Mouse (Mus musculus) frontal cortex, postnatal 14 days (tissue): ENCODE measurements around the gene Nprl2.
"Not testable (repeated sequence)": the region's sequence is repeated elsewhere in the genome, so short reads cannot be mapped to it uniquely, and the experiment has no call there.

Experiments used
- DNase-seq, 2 experiments: peaks; one replicate each; pipeline ENCODE4 v3.0.0; 2022; ENCODE audit warnings: low spot score in 2 of 2

Gene Nprl2

DNA sequence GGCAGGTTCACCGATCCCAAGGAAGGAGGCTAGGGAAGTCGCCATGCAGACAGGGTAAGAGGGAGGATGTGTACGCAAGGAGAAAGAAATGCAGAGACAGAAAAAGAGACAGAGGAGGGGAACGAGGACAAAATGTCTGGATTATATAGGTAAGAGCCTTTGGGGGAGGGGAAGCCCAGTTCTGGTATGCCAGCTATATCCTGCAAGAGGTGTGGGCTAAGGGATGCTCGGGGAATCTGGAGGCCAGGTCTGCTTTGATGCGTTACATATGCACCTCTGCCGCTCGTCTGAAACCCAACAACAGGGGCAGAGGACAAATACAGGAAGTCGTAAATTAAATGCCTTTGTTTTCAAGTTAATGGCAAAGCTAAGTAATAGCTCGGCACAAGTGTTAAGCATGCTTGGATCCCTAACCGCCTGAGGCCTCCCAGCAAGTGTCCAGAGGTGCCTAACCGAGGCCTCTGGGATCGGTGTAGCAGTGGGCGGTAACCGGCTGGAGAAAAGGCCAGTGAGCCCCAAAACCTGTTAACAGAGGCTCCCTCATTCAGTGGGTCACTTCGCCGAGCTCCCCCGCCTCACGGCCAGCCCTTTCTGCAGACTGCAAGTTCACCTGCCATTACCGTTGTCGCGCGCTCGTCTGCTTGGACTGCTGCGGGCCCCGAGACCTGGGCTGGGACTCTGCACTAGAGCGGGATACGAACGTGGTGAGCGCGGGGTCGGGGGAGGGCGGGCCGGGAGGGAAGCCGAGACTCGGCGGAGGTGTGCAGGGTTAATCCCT lies 11.7 kb downstream of the Nprl2 start:
- peak in 1 of 2 experiments; percentile 32 for DNase-seq

DNA sequence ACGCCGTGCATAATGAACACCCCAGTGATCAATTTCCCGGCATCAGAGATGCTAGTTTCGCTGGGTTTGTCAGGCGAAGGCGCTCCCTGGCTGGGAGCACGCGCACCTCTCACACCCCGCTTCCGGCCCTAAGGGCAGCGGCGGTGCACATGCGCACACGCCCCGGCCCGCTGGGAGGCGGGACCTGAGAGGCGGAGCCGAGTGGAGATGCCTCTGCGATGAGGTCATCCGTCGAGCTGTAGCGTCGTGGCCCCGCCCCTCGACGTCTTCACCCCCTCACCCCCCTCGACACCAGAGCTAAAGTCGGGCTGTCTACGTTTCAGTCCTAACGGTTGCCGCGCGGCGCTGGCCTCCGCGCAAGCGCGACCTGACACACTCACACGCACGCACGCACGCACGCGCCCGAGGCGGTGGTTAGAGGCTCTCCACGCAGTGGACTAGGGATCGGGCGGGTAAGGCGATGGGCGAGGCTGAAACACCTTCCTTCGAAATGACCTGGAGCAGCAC lies 12.3 kb downstream of the Nprl2 start:
- peak; percentile 92 to 93 for DNase-seq

DNA sequence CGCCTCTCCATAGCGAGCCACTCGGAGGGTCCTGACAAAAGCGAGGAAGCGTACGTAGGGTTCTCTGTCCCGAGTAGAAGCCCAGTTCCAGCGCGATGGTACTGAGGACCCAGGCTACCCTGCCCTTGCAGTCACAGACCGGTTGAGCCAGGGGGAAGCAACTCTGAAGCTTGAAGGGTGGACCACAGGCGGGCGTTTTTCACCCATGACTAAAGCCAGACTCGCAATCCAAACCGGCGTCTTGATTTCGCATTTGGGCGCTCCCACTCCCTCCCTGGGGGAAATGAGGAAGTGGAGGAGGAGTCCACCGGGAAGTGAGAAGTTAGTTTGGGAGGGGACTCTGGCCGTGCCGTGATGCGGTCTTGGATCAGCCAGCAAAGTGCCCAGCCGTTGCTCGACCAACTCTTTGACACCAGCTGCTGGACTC lies 13.0 kb downstream of the Nprl2 start:
- DNase-seq, result no peak

DNA sequence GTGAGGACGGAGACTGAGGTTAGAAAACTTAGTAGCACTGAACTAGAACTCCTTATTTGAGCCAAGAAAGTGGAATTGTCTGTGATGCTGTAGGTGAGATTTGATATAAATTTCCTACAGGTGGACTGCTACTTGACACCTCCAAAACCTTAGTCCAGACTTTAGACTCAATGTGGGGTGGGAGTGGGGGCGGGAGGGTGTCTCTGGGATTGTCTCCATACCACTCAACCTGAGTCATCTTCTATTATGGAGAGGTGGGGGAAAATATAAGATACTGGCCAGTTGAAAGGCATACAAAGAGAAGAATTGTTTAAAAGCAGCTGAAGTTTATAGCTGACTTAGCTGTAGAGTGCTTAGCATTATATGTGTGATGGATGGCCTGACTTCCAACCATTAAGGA lies 13.7 kb downstream of the Nprl2 start:
- no peak for DNase-seq

DNA sequence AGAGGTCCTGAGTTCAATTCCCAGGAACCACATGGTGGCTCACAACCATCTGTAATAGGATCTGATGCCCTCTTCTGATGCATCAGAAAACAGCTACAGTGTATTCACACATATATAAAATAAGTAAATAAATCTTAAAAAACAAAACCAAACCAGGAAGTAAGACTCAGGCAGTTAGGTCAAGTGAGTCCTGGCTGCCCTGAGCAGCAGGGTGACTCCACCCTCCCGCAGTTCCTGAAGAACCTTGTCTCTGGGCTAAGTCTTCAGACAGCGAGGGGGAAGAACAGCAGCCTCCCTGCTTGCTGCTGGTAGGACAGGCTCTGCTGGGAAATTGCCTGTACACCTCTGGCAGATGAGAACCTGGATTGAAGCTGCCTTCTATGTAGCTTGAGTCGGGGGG lies 14.3 kb downstream of the Nprl2 start:
- no peak for DNase-seq

DNA sequence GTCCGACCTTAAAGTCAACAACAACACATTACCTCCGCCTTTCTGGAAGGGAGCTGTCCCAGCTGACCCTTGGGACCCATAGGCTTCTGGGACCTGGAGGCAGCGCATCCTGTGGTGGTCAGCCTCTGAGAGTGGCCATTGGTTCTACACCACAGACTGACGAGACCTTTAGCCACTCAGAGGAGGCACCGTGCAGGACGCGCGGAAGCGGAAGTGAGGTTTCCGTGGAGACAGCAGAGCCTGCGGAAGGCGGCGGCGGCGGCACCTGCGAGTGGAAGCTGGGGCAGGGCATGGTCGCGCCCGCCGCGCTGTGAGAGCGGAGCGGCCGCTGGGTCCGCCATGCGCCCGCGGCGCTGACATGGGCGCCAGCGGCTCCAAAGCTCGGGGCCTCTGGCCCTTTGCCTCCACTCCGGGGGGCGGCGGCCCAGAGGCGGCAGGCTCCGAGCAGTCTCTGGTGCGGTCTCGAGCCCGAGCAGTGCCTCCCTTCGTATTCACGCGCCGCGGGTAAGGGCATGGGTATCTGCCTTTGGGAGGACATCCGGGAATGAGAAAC lies 21.1 kb downstream of the Nprl2 start, which contains the start of gene Tusc2:
Gene Tusc2 (plus strand): TSS at position 227 of the 553 bp plus-strand sequence.
- DNase-seq, result peak; percentile 92 to 93

DNA sequence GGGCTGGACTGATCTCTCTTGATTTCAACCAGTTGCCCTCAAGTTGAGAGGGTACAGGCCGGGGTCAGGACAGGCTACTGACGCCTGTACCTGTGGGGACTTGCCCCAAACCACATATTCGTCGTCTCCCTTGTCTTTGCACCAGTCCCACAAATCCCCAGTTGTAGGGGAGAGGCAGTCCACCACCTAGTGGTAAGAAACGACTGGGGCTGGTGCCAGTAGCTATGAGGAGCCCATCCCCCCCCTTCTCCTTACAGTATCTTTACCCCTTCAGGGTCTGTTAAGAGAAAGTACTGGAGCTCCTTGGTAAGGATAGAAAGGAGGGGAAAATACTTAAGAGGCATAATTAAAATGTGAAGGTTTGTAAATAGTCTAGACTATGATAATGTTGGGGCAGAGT lies 23.5 kb downstream of the Nprl2 start:
- not testable (repeated sequence) for DNase-seq

DNA sequence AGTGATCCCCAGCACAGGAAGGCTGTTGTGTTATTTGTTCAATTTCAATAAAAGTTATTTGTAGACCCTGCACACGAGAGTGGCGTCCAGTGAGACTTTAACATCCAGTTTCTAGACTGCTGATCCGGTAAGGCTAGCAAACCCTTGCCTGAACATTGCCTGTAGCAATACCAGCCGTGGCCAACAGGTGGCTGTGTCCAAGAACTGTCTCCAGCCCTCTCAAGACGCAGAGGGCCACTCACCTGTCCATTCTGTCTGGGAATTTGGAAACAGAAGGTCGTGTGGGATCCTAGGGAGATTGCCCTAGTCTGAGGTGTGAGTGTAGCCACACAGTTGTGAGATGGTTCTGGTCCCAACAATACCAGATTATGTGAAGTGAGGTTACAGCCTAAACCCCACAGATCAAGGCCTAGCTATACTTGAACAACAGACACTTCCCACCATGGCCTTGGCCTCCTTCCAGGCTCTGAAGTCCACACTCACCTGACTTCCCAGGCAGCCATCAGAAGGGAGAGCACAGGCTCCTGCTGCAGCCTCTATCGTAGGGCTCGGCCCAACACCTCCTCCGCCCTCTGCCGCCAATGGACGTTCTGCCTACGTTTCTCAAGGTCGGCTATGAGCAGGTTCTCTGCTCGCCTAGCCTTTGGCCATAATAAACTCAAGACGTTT lies 24.1 kb downstream of the Nprl2 start:
- DNase-seq, result peak in 1 of 2 experiments; percentile 68

DNA sequence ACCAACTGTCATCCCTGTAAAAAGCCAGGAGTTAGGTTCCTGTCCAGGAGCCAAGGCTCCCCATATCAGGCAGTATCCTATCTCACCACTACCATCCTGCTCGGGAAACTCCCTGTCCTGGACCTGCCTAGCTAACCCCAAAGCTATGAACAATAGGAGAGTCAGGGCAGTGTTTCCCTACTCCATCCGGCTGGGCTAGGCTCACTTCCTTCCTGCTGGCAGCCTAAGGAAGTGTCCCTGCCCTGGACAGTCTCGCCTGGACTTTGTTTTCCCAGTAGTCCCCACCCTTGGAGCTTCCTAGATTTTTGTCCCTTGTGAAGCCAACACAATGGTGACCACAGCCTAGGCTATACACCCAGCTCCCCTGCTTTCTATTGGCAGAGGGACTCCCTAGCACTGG lies 24.8 kb downstream of the Nprl2 start:
- DNase-seq, result no peak

DNA sequence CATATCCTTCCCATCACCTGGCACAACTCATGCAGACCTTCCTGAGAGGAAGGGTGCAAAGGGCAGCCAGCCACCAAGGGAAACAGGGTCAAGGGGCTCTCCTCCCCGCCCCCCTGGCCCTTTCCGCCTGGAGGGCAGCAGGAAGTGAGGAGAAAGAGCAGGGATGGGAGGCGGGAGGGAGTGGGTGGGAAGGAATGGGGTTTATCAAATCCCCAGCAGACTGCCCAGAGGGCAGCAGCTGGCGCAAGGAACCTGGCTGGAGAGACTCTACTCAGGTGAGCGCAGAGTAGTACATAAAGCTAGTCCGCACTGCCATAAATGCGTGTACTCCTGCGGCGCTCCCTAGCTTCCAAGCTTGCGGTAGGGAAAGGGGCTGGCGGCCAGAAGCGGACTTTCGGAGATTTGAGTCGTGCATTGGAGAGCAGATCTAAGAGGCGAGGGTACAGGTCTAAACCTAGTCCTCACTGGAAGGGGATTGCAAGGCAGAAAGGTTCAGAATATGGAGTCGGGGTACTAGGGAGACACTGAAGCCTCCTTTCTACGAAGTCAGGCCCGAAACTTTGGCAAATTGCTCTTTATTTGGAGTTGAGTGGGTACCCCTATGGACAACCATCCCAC lies 25.8 kb downstream of the Nprl2 start, which contains the start of gene Hyal2:
Gene Hyal2 (plus strand): TSS at position 244 of the 618 bp plus-strand sequence.
- no peak for DNase-seq

DNA sequence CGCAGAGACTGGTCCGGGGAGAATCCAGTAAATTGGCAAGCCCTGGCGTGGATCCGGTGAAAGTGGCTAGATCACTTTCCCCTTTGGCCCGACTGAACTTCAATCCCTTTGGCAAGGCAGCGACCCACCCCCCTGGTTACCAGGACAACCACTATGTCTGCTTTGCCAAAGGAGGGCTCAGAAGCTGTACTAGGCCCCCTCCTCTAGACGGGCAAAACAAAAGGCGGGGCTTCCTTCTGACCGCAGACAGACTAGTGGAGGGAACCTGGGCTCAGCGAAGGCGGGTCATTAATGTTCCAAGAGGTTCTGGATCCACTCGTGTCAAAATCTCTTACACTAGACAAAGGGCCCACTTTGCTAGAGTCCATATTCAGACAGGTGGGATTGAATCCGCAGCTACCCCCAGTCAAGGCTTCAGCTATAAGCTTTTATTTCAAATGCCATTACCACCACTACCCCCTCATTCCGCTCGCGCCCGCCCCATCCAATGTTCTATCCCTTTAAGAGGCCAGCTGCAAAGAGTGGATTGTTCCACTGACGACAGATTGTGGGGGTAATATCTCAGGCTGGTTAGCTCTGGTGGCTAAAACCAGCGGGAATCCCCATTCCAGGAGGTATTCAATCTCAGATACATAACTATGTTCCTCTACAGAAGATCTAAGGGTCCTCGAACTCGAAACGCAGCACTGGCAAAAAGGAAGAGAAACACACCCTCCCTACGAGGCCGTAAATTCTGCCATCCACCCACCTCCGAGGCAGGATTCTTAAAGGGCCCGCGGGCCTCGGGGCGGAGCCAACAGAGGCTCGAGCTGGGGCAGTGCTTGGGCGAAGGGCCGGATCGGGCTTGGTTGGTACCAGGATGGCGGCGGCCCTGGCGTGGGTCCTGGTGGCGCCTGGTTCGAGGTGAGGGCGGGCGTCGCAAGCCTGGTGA lies 26.6 kb downstream of the Nprl2 start:
- DNase-seq, result peak; percentile 69 to 73

DNA sequence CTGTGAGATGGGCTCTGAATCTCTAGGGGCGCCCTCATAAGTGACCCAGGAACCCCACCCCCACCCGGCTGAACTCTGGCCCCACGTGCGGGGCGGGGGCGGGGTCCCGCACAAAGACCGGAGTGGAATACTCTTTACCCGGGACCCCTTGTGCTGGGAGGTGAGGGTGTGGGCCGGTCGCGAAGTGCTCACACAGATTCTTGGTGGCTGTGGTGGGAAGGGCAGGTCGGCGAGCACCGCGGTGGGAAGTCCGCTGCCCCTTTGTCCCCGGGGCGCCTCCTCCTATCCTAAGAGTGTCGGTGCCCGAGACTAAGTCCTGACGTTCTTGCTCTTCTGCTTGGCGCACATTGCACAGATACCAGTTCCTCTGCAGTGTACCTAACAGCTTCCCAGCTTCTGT lies 27.2 kb downstream of the Nprl2 start:
- no peak for DNase-seq

DNA sequence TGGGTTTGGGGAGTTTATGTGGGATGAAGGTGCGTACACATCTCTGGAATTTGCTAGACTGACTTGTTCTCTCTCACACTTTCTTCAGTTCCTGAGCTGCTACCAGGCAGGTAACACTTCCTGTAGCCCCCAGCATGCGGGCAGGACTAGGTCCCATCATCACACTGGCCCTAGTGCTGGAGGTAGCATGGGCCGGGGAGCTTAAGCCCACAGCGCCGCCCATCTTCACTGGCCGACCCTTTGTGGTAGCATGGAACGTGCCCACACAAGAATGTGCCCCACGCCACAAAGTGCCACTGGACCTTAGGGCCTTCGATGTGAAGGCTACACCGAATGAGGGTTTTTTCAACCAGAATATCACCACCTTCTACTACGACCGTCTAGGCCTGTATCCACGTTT lies 28.0 kb downstream of the Nprl2 start:
- DNase-seq, result no peak

DNA sequence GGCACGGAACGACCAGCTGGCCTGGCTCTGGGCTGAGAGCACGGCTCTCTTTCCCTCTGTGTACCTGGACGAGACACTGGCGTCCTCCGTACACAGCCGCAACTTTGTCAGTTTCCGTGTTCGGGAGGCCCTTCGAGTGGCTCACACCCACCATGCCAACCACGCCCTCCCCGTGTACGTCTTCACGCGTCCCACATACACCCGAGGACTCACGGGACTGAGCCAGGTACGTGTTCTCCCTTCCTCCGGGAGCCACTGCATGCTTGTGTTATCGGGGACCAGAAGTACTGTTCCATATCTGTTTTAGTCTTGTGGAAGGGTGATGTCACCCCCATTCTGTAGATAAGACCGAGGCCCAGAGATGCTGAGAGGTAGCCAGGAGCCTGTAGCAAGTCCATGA lies 28.8 kb downstream of the Nprl2 start:
- no peak for DNase-seq

DNA sequence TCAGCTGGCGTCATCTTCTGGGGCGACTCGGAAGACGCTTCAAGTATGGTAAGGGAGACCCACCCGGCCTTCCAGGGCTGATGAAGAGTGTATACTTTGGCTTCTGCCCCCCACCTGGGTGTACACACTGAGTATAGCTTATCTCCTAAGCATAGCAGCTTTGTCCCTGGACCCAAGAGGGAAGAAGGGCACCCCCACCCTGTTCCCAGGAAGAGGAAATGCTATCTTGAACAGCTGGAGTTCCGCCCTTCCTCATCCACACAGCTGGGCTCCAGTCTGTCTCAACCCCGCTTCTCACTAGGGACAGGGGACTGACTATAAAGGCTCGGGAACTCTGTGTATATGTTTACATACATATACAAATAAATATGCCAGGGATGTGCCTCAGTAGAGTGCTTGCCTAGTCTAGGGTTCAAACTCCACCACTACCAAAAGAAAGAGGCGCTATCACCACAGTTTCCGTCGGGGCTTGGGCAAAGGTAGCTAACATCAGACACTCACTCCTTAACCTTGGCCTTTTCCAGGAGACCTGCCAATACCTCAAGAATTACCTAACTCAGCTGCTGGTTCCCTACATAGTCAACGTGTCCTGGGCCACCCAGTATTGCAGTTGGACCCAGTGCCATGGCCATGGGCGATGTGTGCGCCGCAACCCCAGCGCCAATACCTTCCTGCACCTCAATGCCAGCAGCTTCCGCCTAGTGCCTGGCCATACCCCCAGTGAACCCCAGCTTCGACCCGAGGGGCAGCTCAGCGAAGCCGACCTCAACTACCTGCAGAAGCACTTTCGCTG lies 29.7 kb downstream of the Nprl2 start:
- DNase-seq, result no peak

DNA sequence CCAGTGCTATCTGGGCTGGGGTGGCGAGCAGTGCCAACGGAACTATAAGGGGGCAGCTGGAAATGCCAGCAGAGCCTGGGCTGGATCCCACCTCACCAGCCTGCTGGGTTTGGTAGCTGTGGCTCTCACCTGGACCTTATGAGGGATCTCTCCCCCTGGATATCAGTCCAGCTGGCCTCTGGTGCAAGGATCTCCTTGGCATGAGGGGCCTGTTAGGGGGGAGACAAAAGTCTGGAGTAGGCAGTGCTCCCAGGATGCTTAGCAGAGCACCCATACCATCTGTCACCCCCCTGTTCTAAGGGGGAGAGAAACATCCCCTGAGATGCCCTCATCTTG lies 30.3 kb downstream of the Nprl2 start:
- no peak for DNase-seq

DNA sequence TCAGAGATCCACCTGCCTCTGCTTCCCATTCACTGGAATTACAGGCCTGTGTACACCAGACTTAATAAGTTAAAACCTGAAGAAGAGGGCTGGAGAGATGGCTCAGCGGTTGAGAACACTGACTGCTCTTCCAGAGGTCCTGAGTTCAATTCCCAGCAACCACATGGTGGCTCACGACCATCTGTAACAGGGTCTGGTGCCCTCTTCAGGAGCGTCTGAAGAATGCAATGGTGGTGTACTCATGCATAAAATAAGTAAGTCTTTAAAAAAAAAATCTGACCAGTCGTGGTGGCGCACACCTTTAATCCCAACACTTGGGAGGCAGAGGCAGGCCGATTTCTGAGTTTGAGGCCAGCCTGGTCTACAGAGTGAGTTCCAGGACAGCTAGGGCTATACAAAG lies 31.7 kb downstream of the Nprl2 start:
- not testable (repeated sequence) for DNase-seq

DNA sequence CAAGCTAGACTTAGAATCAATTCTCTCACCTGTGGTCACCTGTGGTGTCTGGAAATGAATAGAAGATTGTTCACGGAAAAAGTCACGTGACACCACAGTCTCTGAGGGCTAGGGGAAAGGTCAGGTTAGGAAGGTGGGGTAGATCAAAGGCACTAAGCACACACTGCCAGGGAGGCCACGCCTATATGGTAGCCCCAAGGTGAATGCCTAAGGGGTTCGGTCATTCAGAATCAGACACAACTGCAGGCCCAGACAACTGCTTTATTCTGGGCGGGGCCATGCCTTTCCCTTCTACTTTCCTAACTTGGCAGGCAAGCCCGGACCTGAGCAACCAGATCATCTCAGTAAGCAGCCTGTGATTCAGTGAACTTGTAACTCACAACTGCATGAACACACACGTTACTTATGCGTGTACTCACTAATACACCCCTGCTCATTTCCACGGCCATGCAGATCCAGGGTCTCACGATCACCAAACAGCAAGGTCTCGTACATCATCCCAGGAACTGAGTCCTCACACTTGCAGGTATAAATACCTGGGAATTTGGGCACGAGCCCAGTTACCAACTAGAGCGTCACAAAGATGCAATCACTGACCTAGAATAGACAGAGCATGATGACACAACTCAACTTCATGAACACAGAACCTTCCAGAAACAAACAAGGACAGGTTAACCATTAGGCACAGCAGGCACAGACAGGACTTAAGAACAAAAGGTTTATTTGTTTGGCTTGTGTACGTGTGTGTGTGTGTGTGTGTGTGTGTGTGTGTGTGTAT lies 33.7 kb downstream of the Nprl2 start:
- no peak for DNase-seq

DNA sequence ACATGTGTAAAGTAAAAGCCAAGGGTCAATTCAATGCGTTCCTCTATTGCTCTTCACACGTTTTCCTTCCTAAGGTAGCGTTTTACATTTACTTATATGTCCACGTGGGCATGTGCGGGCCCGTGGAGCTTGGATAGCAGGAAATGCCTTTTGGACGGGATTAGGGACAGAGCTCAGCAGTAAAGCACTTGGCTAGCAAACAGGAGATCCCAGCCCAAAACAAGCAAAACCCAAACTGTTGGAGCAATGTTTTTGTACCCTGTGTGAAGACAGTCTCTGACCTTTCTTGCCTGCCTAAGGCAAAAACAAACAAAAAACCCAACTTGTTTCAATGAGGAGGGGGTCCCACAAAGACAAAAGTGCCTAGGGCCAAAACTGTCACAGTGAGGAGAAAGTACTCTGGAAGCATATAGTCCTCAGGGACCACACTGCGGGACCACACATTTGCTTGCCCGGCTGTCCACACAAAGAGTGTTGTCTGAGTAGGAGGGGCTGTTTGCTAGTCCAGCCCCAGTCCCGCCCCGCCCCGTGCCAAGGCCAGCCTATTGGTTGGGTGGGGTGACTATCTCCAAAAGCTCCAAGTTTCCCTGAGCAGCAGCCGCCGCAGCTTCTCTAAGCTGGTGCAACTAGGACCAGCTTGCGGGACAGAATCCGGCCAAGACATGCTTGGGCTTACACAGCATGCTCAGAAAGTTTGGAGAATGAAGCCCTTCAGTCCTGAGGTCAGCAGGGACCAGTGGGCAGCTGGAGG lies 34.5 kb downstream of the Nprl2 start, which contains the start of gene Hyal1:
Gene Hyal1 (plus strand): TSS at position 571 of the 751 bp plus-strand sequence.
- DNase-seq, result no peak
